Mouse (Mus musculus): Measurements from ENCODE around the gene Gm20696. TPM values are rescaled to one million over a fixed set of nuclear protein-coding genes. Genes with fewer than 3 reads are reported as not detected.

Gm20696 gene
- total and polyA plus RNA-seq, 3 experiments: 0.59 TPM; not detected in 2

- TF ChIP-seq JUND (conservative IDR thresholded peaks at IDR 0.05; ENCODE audit: low read depth, low read length) (peak; percentile 51; the same call in 1 of the 2 replicates), ZKSCAN1 (IDR thresholded peaks at IDR 0.05; ENCODE audit: borderline replicate concordance, low read depth, low read length) (no peak), HCFC1 (IDR thresholded peaks at IDR 0.05; ENCODE audit: low read depth, low read length) (no peak; the same call in 1 of the 2 replicates), GABPA (IDR thresholded peaks at IDR 0.05; ENCODE audit: insufficient replicate concordance, low read depth, low read length) (no peak), UBTF (IDR thresholded peaks at IDR 0.05; ENCODE audit: low read depth, low read length) (no peak), CHD1 (IDR thresholded peaks at IDR 0.05; ENCODE audit: low read depth, low read length) (no peak), MAX (IDR thresholded peaks at IDR 0.05; ENCODE audit: low read length) (0 out of 2 replicates have a peak, but pooled peaks have one; percentile 11), USF1 (IDR thresholded peaks at IDR 0.05; ENCODE audit: low read depth, low read length) (no peak)
Measured at GRCm38 (mm10) chr6:99359036-99359698, 307.4 kb downstream of the Gm20696 start (continued).

- Histone ChIP-seq H3K79me2 (replicated peaks; ENCODE audit: control insufficient read depth, extremely low read depth, insufficient read depth, poor library complexity, severe bottlenecking) (no peaks in the 10 kb centered on the region), H3K4me3 (replicated peaks in 1 of 3; ENCODE audit: low read depth in 2 of 3, low read length in 2 of 3, poor library complexity in 1 of 3) (no peak overlapping the region), H3K36me3 (replicated peaks in 1 of 2; ENCODE audit: control insufficient read depth in 1 of 2, insufficient read depth in 1 of 2, low read length in 1 of 2) (no peaks in the 10 kb centered on the region), H3K27me3 (replicated peaks) (no peaks in the 10 kb centered on the region), H3K9me3 (replicated peaks; ENCODE audit: low read length) (no peaks in the 10 kb centered on the region), H3K4me2 (ENCODE audit: insufficient read depth, low read depth, poor library complexity, severe bottlenecking) (no peak overlapping the region), H3K27ac (ENCODE audit: insufficient read depth, low read depth) (no peak overlapping the region), H3K4me1 (ENCODE audit: control insufficient read depth in 1 of 2, insufficient read depth in 2 of 2) (peaks cover 26 to 39% of the 10 kb centered on the region in 2 experiments), H3K9ac (ENCODE audit: insufficient read depth, low read depth) (no peak overlapping the region; the same call in 1 of the 2 replicates)
- DNase-seq (ENCODE audit: extremely low read depth): no peak
- no peak for TF ChIP-seq JUND (conservative IDR thresholded peaks at IDR 0.05; ENCODE audit: low read depth, low read length)
- no peak for TF ChIP-seq MAZ (IDR thresholded peaks at IDR 0.05; ENCODE audit: low read depth, low read length)
- no peak for TF ChIP-seq MAX (IDR thresholded peaks at IDR 0.05; ENCODE audit: low read length)
- TF ChIP-seq BHLHE40 (IDR thresholded peaks at IDR 0.05; ENCODE audit: low read depth, low read length): no peak
- no peak for TF ChIP-seq SIN3A (IDR thresholded peaks at IDR 0.05; ENCODE audit: low read length)
- no peak for TF ChIP-seq KAT2A (IDR thresholded peaks at IDR 0.05; ENCODE audit: insufficient replicate concordance, low read length)
- no peak for TF ChIP-seq RCOR1 (conservative IDR thresholded peaks at IDR 0.05; ENCODE audit: low read depth, low read length)
- no peak for TF ChIP-seq JUN (IDR thresholded peaks at IDR 0.05; ENCODE audit: insufficient read depth, low read depth, low read length)
- dilution Hi-C loops (cut with MboI; ENCODE audit: extremely low pct_ligation_motif_present, extremely low pct_unique_long_range_greater_than_20kb, low sequenced_read_pairs) (no loop called here), in situ Hi-C loops (cut with MboI; ENCODE audit: low pct_ligation_motif_present, low pct_unique_long_range_greater_than_20kb, low sequenced_read_pairs) (no loop called here)
Measured at GRCm38 (mm10) chr6:99357931-99358330, 308.7 kb downstream of the Gm20696 start.

- no peak overlapping the region for H3K9ac ChIP-seq (ENCODE audit: insufficient read depth, low read depth)
- H3K4me3 ChIP-seq (replicated peaks in 1 of 3; ENCODE audit: low read depth in 2 of 3, low read length in 2 of 3, poor library complexity in 1 of 3): no peak overlapping the region
- in situ Hi-C loops (cut with MboI; ENCODE audit: low pct_ligation_motif_present, low pct_unique_long_range_greater_than_20kb, low sequenced_read_pairs): no loop called here
- H3K4me1 ChIP-seq (ENCODE audit: control insufficient read depth in 1 of 2, insufficient read depth in 2 of 2): peaks cover 26 to 34% of the 10 kb centered on the region in 2 experiments
- no peaks in the 10 kb centered on the region for H3K9me3 ChIP-seq (replicated peaks; ENCODE audit: low read length)
- dilution Hi-C loops (cut with MboI; ENCODE audit: extremely low pct_ligation_motif_present, extremely low pct_unique_long_range_greater_than_20kb, low sequenced_read_pairs): no loop called here
- no peaks in the 10 kb centered on the region for H3K27me3 ChIP-seq (replicated peaks)
- no peaks in the 10 kb centered on the region for H3K79me2 ChIP-seq (replicated peaks; ENCODE audit: control insufficient read depth, extremely low read depth, insufficient read depth, poor library complexity, severe bottlenecking)
- TF ChIP-seq RAD21 (IDR thresholded peaks at IDR 0.05; ENCODE audit: low read depth, low read length): peak; percentile 1
- TF ChIP-seq ZNF384 (IDR thresholded peaks at IDR 0.05; ENCODE audit: low read depth, low read length): no peak
- no peak for TF ChIP-seq MYC (IDR thresholded peaks at IDR 0.05; ENCODE audit: low read depth, low read length)
- no peak overlapping the region for H3K27ac ChIP-seq (ENCODE audit: insufficient read depth, low read depth)
- H3K4me2 ChIP-seq (ENCODE audit: insufficient read depth, low read depth, poor library complexity, severe bottlenecking): no peak overlapping the region
- DNase-seq (ENCODE audit: extremely low read depth): no peak
- H3K36me3 ChIP-seq (replicated peaks in 1 of 2; ENCODE audit: control insufficient read depth in 1 of 2, insufficient read depth in 1 of 2, low read length in 1 of 2): no peaks in the 10 kb centered on the region
Measured at GRCm38 (mm10) chr6:99354338-99354737, 312.3 kb downstream of the Gm20696 start.
